Mouse (Mus musculus): Measurements from ENCODE around the gene Hist1h1t.

GRCm38 (mm10) chr13:23689459-23689858 lies 6.2 kb upstream of the Hist1h1t start:
- TF ChIP-seq CTCF (IDR thresholded peaks at IDR 0.05; ENCODE audit: borderline replicate concordance, insufficient read depth, low read depth, low read length) = no peak
- TF ChIP-seq POLR2A (IDR thresholded peaks at IDR 0.05; ENCODE audit: borderline replicate concordance, insufficient read depth, low read length) = no peak
